Mouse (Mus musculus): ENCODE data around the gene Scube3.

DNA sequence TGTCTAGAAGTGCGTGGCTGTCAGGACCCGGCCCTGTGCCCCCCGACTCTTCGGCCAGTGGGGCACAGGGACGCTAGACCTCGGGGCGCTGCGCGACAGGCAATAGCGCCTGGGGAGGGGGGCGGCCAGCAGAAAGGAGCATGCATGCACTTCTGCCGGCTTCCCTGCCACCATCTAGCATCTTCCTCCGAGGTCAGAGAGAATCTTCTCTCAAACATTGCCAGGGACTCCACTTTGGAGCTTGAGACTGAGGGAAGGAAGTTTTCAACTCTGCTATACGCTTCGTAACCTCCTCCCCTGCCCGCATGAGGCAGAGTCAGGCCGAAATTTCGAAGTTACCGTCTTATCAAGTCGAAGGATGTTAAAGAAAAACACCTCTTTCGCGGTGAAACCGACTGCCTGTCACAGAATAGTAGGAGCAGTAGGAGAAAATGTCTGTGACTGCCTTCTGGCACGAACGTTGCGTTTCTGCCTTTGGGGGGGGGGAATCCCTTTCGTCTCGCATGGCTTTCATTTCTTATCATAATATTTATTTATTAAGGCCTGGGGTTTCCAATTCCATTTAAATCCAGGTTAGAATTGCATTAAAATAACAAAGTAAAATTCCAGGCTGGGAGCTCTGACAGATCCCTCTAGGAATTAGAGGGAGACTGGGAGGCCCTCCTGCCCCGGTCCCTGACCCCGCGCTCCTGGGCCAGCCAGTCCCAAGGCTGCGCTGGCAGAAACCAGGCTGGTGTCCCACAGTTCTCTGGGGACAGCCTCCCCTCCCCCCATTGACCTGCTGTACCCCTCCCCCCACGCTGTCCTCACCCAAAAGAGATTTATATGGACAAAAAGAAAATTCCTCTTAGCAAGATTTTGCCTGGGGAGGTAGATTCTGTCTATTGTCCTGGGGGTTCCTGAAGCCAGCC, 1.0 kb downstream of the Scube3 start:
- TF ChIP-seq TAL1 (IDR thresholded peaks at IDR 0.05; ENCODE audit: low read length) (no peak), GATA1 (IDR thresholded peaks at IDR 0.05; ENCODE audit: low read length) (no peak)

Data from erythroblast, embryonic 14.5 days (primary cell).